Mouse (Mus musculus): ENCODE data around the gene Hemk1.

GRCm38 (mm10) chr9:107285009-107285408 lies 53.1 kb downstream of the Hemk1 start:
- no peak for TF ChIP-seq RAD21 (IDR thresholded peaks at IDR 0.05; ENCODE audit: low read depth, low read length)
- no peak for TF ChIP-seq ELF1 (IDR thresholded peaks at IDR 0.05; ENCODE audit: low read depth, low read length)
- TF ChIP-seq CHD2 (IDR thresholded peaks at IDR 0.05; ENCODE audit: low read length) = 0 out of 2 replicates have a peak, but pooled peaks have one; percentile 25
- no peak for TF ChIP-seq GABPA (IDR thresholded peaks at IDR 0.05; ENCODE audit: insufficient replicate concordance, low read depth, low read length)
- no peak for TF ChIP-seq HCFC1 (IDR thresholded peaks at IDR 0.05; ENCODE audit: low read depth, low read length)
- TF ChIP-seq MAFK (IDR thresholded peaks at IDR 0.05; ENCODE audit: insufficient replicate concordance, low read length) = no peak
- no peak for TF ChIP-seq CTCF (conservative IDR thresholded peaks at IDR 0.05 in 1 of 2, IDR thresholded peaks at IDR 0.05 in 1 of 2; ENCODE audit: low read depth in 2 of 2, low read length in 2 of 2)
- no peak for TF ChIP-seq E2F4 (IDR thresholded peaks at IDR 0.05; ENCODE audit: insufficient replicate concordance, low read depth, low read length)
- TF ChIP-seq POLR2A (IDR thresholded peaks at IDR 0.05; ENCODE audit: low read depth, low read length) = no peak
- no peak for TF ChIP-seq POLR2AphosphoS2 (IDR thresholded peaks at IDR 0.05; ENCODE audit: low read depth, low read length)
- no peak for TF ChIP-seq USF2 (conservative IDR thresholded peaks at IDR 0.05; ENCODE audit: low read depth, low read length)
- TF ChIP-seq MEF2A (IDR thresholded peaks at IDR 0.05; ENCODE audit: borderline replicate concordance, low read depth, low read length) = no peak
